Comparison of ENCODE assay signal across 9 mouse cellular contexts in genomic region chr3:145647416-145647815, GRCm38 (mm10). TPM values are rescaled to one million over a fixed set of nuclear protein-coding genes. Genes with fewer than 3 reads are reported as not detected.
DNase-seq lines count a peak whose midpoint lies in the region; ATAC-seq and TF ChIP-seq lines count a peak whose summit lies in the region.
"Had no signal": no experiment of that assay in that cellular context is flagged by ENCODE, and none has a peak within 500 bp of the region (broad histone marks: within the 10 kb centered on the region; RNA-seq: fewer than 3 reads in every experiment).

No protein-coding gene starts in this region.

- 95% methylated on average over 18 of the region's 18 CpGs for WGBS in limb, embryonic 12.5 days
- 95% methylated on average over 18 of the region's 18 CpGs for WGBS in limb, embryonic 10.5 days
- 87% methylated on average over 18 of the region's 18 CpGs for WGBS in forebrain, embryonic 10.5 days

- no peak overlapping the region for H3K9ac ChIP-seq in limb, embryonic 12.5 days (replicated peaks)
- H3K9ac ChIP-seq: liver, embryonic 12.5 days had no signal

- H3ac ChIP-seq in myocyte (ENCODE audit: control insufficient read depth, insufficient read length): no peak overlapping the region

- DNase-seq in embryo, embryonic 10.5 days (ENCODE audit: low spot score): peak; percentile 28
- DNase-seq in embryo, embryonic 11 days: no peak
- no peak for DNase-seq in limb, embryonic 10.5 days (ENCODE audit: low spot score)
- no peak for DNase-seq in forebrain, embryonic 10.5 days (ENCODE audit: extremely low spot score, low spot score)
- no peak for DNase-seq in adrenal gland, adult (ENCODE audit: inconsistent age in 2 of 2, low spot score in 1 of 2)
- DNase-seq in natural killer cell, adult 2 months (ENCODE audit: low spot score in 2 of 2): no peak

- ATAC-seq in limb, embryonic 12.5 days (ENCODE audit: insufficient number of reproducible peaks, insufficient read depth, low FRiP score, low TSS enrichment, low read depth): no peak
- ATAC-seq: liver, embryonic 12.5 days had no signal

- no peak for TF ChIP-seq POLR2A in myocyte (IDR thresholded peaks at IDR 0.05; ENCODE audit: insufficient read length, low read depth)

- H3K4me1 ChIP-seq in limb, embryonic 12.5 days (replicated peaks): peaks cover 61% of the 10 kb centered on the region
- H3K4me1 ChIP-seq in limb, embryonic 10.5 days: peaks cover 50% of the 10 kb centered on the region
- peaks cover 96% of the 10 kb centered on the region for H3K4me1 ChIP-seq in forebrain, embryonic 10.5 days

- H3K79me2 ChIP-seq in myocyte (ENCODE audit: control insufficient read depth, insufficient read depth): peaks cover 12% of the 10 kb centered on the region

- H3K36me3 ChIP-seq in limb, embryonic 12.5 days: peaks cover 15% of the 10 kb centered on the region
- H3K36me3 ChIP-seq in limb, embryonic 10.5 days: peaks cover 20% of the 10 kb centered on the region
- peaks cover 18% of the 10 kb centered on the region for H3K36me3 ChIP-seq in forebrain, embryonic 10.5 days (replicated peaks)
- H3K36me3 ChIP-seq in myocyte (ENCODE audit: control insufficient read depth, insufficient read depth): peaks cover 8% of the 10 kb centered on the region

- no peak overlapping the region for H3K27ac ChIP-seq in limb, embryonic 12.5 days
- H3K27ac ChIP-seq in limb, embryonic 10.5 days: no peak overlapping the region
- H3K27ac ChIP-seq in forebrain, embryonic 10.5 days: peak overlapping the region; percentile 16; the same call in 1 of the 2 replicates
- H3K27ac ChIP-seq: liver, embryonic 12.5 days had no signal

- H3K27me3 ChIP-seq in limb, embryonic 12.5 days: no peaks in the 10 kb centered on the region
- H3K27me3 ChIP-seq in limb, embryonic 10.5 days (ENCODE audit: low read depth, poor library complexity, severe bottlenecking): no peaks in the 10 kb centered on the region
- peaks cover 31% of the 10 kb centered on the region for H3K27me3 ChIP-seq in forebrain, embryonic 10.5 days (ENCODE audit: poor library complexity, severe bottlenecking)
- no peaks in the 10 kb centered on the region for H3K27me3 ChIP-seq in myocyte (ENCODE audit: control insufficient read depth, insufficient read depth, insufficient read length)

- peak overlapping the region; percentile 76 for H3K4me3 ChIP-seq in limb, embryonic 12.5 days (replicated peaks)
- no peak overlapping the region for H3K4me3 ChIP-seq in limb, embryonic 10.5 days
- peak overlapping the region; percentile 82 for H3K4me3 ChIP-seq in forebrain, embryonic 10.5 days
- peak overlapping the region; percentile 65 for H3K4me3 ChIP-seq in myocyte
- H3K4me3 ChIP-seq: liver, embryonic 12.5 days had no signal

- H3K9me3 ChIP-seq in limb, embryonic 12.5 days: no peaks in the 10 kb centered on the region
- no peaks in the 10 kb centered on the region for H3K9me3 ChIP-seq in limb, embryonic 10.5 days (replicated peaks)
- no peaks in the 10 kb centered on the region for H3K9me3 ChIP-seq in forebrain, embryonic 10.5 days
- H3K9me3 ChIP-seq: liver, embryonic 12.5 days had no signal

- peak overlapping the region; percentile 80 for H3K4me2 ChIP-seq in limb, embryonic 12.5 days
- peak overlapping the region; percentile 93 for H3K4me2 ChIP-seq in myocyte (ENCODE audit: low read depth)

TF ChIP-seq in myocyte, 11 proteins besides CTCF, POLR2A, EP300 and RAD21:
- TF ChIP-seq REST (IDR thresholded peaks at IDR 0.05; ENCODE audit: insufficient read depth, insufficient read length): no peak
- TF ChIP-seq MYOD1 (IDR thresholded peaks at IDR 0.05; ENCODE audit: control insufficient read depth in 1 of 3, insufficient read length in 2 of 3, low read depth in 2 of 3): no peak
- no peak for TF ChIP-seq SRF (IDR thresholded peaks at IDR 0.05; ENCODE audit: control insufficient read depth, insufficient read length, low read depth)
- TF ChIP-seq TCF3 (IDR thresholded peaks at IDR 0.05; ENCODE audit: insufficient read length, low read depth): no peak
- no peak for TF ChIP-seq E2F4 (IDR thresholded peaks at IDR 0.05; ENCODE audit: insufficient read depth)
- TF ChIP-seq CEBPB (IDR thresholded peaks at IDR 0.05; ENCODE audit: insufficient read depth, poor library complexity, severe bottlenecking): no peak
- no peak for TF ChIP-seq TCF12 (IDR thresholded peaks at IDR 0.05; ENCODE audit: insufficient read depth, poor library complexity, severe bottlenecking)
- no peak for TF ChIP-seq USF1 (IDR thresholded peaks at IDR 0.05; ENCODE audit: low read depth)
- no peak for TF ChIP-seq MYOG (IDR thresholded peaks at IDR 0.05; ENCODE audit: control insufficient read depth in 1 of 3, insufficient read depth in 1 of 3, insufficient read length in 2 of 3, low read depth in 2 of 3)
- no peak for TF ChIP-seq POLR2AphosphoS2 (IDR thresholded peaks at IDR 0.05; ENCODE audit: insufficient read length, low read depth)
- TF ChIP-seq MAX (IDR thresholded peaks at IDR 0.05; ENCODE audit: low read depth): no peak

RNA-seq across cellular contexts. Expression of gene Ccn1, which starts 2.4 kb away (rescaled TPM):
- 58.7 and 65.8 TPM in 2 replicates for polyA plus RNA-seq in limb, embryonic 12.5 days (2016; fragmentation: Nextera tagmentation; extraction: Ambion mirVana)
- 27.0 and 33.3 TPM in 2 replicates for polyA plus RNA-seq in limb, embryonic 10.5 days (2016; fragmentation: Nextera tagmentation; extraction: Ambion mirVana)
- polyA plus RNA-seq in forebrain, embryonic 10.5 days (2016; fragmentation: Nextera tagmentation; extraction: Ambion mirVana): 49.9 and 64.8 TPM in 2 replicates
- 49.6 TPM for polyA plus RNA-seq in myocyte (2012; fragmentation: generic; extraction: Trizol)
